Mouse (Mus musculus) heart, postnatal 0 days (tissue): ENCODE measurements around the gene Ier3. TPM values are rescaled to one million over a fixed set of nuclear protein-coding genes. Genes with fewer than 3 reads are reported as not detected.

ENCODE experiments used
- ATAC-seq: fragments of 200-750 bp; cut with Nextera tagmentation; 2 replicates; pipeline ENCODE4 v1.8.0; 2017; ENCODE audit warnings: low read depth, moderate number of reproducible peaks, moderate library complexity; ENCODE audit not compliant: insufficient read depth
- DNase-seq: peaks from one replicate; pipeline ENCODE4 v3.0.0-alpha.2; 2016; ENCODE audit warnings: low spot score
- H3K27ac ChIP-seq: fragments of 300-500 bp; sonication (generic); 2 replicates; pipeline ENCODE4 v1.5.1; 2014; ENCODE audit warnings: low read depth, mild to moderate bottlenecking
- H3K27me3 ChIP-seq: fragments of 300-500 bp; sonication (generic); 2 replicates; pipeline ENCODE4 v1.6.1; 2014; ENCODE audit warnings: low read length, mixed read lengths; ENCODE audit not compliant: control insufficient read depth, insufficient read depth
- H3K36me3 ChIP-seq: fragments of 300-500 bp; sonication (generic); replicated peaks from 2 replicates; pipeline ENCODE4 v1.6.1; 2014; ENCODE audit warnings: low read length, mixed read lengths; ENCODE audit not compliant: control insufficient read depth, insufficient read depth
- H3K4me1 ChIP-seq: fragments of 300-500 bp; sonication (generic); 2 replicates; pipeline ENCODE4 v1.6.1; 2014; ENCODE audit warnings: antibody characterized with exemption; ENCODE audit not compliant: control insufficient read depth, insufficient read depth
- H3K4me2 ChIP-seq: fragments of 300-500 bp; sonication (generic); 2 replicates; pipeline ENCODE4 v1.6.1; 2014; ENCODE audit warnings: low read depth, mild to moderate bottlenecking, low read length, moderate library complexity
- H3K4me3 ChIP-seq: fragments of 300-500 bp; sonication (generic); 2 replicates; pipeline ENCODE4 v1.5.1; 2014; ENCODE audit warnings: low read depth, low read length
- H3K9ac ChIP-seq: fragments of 300-500 bp; sonication (generic); replicated peaks from 2 replicates; pipeline ENCODE4 v1.6.1; 2014; ENCODE audit warnings: low read depth, low read length, mixed read lengths
- H3K9me3 ChIP-seq: fragments of 300-500 bp; sonication (generic); replicated peaks from 2 replicates; pipeline ENCODE4 v1.6.1; 2016; ENCODE audit warnings: low read length; ENCODE audit not compliant: control insufficient read depth
- CTCF ChIP-seq: IDR thresholded peaks from 2 replicates; pipeline ENCODE4 v1.5.1; 2016; ENCODE audit warnings: antibody characterized with exemption, control low read depth, low read depth
- EP300 ChIP-seq: IDR thresholded peaks from 2 replicates; pipeline ENCODE4 v1.6.1; 2016; ENCODE audit warnings: antibody characterized with exemption, low read depth
- WGBS: fragments of 180-500 bp; shearing (Covaris S2); extraction: QIAGEN DNeasy Blood & Tissue Kit; methylation state at CpG from one replicate; pipeline ENCODE4 v1.1.7; 2014; 5-methylcytosine and 5-hydroxymethylcytosine counted together
- polyA plus RNA-seq: library from polyadenylated mRNA; unstranded; fragments of >200 nt; fragmentation: Nextera tagmentation; extraction: Ambion mirVana; gene quantifications from 2 replicates; pipeline ENCODE4 v1.2.1, GENCODE M21; 2015
- total RNA-seq: library from RNA; depleted of rRNA; stranded (reverse); fragments of >200 nt; gene quantifications from 2 replicates; pipeline ENCODE4 v1.2.3, GENCODE M21; 2014; ENCODE audit warnings: low replicate concordance

Ier3 gene
- total and polyA plus RNA-seq, 2 experiments from 2014 or later: 50.5 to 79.4 TPM

- peak; percentile 89 for ATAC-seq
- H3K36me3 ChIP-seq: peaks cover 17% of the 10 kb centered on the region
- peak within 1 kb of the TSS; percentile 49 for H3K9ac ChIP-seq
- peak within 1 kb of the TSS; percentile 70 for H3K4me3 ChIP-seq
- H3K4me1 ChIP-seq: peaks cover 13% of the 10 kb centered on the region
- peak within 1 kb of the TSS; percentile 86 for H3K27ac ChIP-seq
- TF ChIP-seq CTCF (no peak; the same call in 1 of the 2 replicates), EP300 (peak; percentile 93)
- peak; percentile 100 for DNase-seq
- H3K27me3 ChIP-seq: no peaks in the 10 kb centered on the region
- WGBS: under 1% methylated on average over 59 of the region's 59 CpGs
- H3K4me2 ChIP-seq: peak within 1 kb of the TSS; percentile 84
- H3K9me3 ChIP-seq: no peaks in the 10 kb centered on the region
Measured at GRCm38 (mm10) chr17:35841076-35841950, 19.8 kb downstream of the Ier3 start, which contains the start of gene Mdc1. Gene Mdc1 (plus strand): TSS chr17:35841515.

GRCm38 (mm10) chr17:35842006-35842405 is 20.5 kb downstream of the Ier3 start:
- no peak for ATAC-seq
- 16% methylated on average over 11 of the region's 11 CpGs for WGBS

GRCm38 (mm10) chr17:35843514-35843913 is 22.0 kb downstream of the Ier3 start:
- Histone ChIP-seq H3K4me1 (peaks cover 13% of the 10 kb centered on the region), H3K4me2 (no peak overlapping the region), H3K36me3 (peaks cover 34% of the 10 kb centered on the region), H3K27me3 (no peaks in the 10 kb centered on the region), H3K27ac (no peak overlapping the region), H3K4me3 (no peak overlapping the region), H3K9me3 (no peaks in the 10 kb centered on the region), H3K9ac (no peak overlapping the region)
- DNase-seq (no peak), ATAC-seq (no peak)
- TF ChIP-seq CTCF: peak; percentile 15
- TF ChIP-seq EP300: no peak
- WGBS: 96% methylated on average over 3 of the region's 3 CpGs

More at GRCm38 (mm10) chr17:35842006-35842405, 20.5 kb downstream of the Ier3 start:
- H3K9ac ChIP-seq: peak overlapping the region; percentile 49
- peak overlapping the region; percentile 84 for H3K4me2 ChIP-seq
- H3K9me3 ChIP-seq: no peaks in the 10 kb centered on the region
- peaks cover 13% of the 10 kb centered on the region for H3K4me1 ChIP-seq
- DNase-seq: no peak
- no peak for TF ChIP-seq CTCF
- no peak for TF ChIP-seq EP300
- no peaks in the 10 kb centered on the region for H3K27me3 ChIP-seq
- H3K27ac ChIP-seq: peak overlapping the region; percentile 80
- H3K4me3 ChIP-seq: peak overlapping the region; percentile 70
- peaks cover 19% of the 10 kb centered on the region for H3K36me3 ChIP-seq

- H3K4me1 ChIP-seq: no peaks in the 10 kb centered on the region
- no peak overlapping the region for H3K4me3 ChIP-seq
- TF ChIP-seq CTCF (peak; percentile 34), EP300 (no peak)
- WGBS: 33% methylated on average over 1 of the region's 1 CpGs
- no peak overlapping the region for H3K9ac ChIP-seq
- no peak overlapping the region for H3K4me2 ChIP-seq
- ATAC-seq (peak; percentile 58; the same call in 1 of the 2 replicates), DNase-seq (no peak)
- no peaks in the 10 kb centered on the region for H3K9me3 ChIP-seq
- H3K36me3 ChIP-seq: peaks cover 78% of the 10 kb centered on the region
- H3K27me3 ChIP-seq: no peaks in the 10 kb centered on the region
- H3K27ac ChIP-seq: no peak overlapping the region
Measured at GRCm38 (mm10) chr17:35848112-35848511, 26.6 kb downstream of the Ier3 start.

- H3K4me3 ChIP-seq: no peak overlapping the region
- H3K9me3 ChIP-seq: no peaks in the 10 kb centered on the region
- no peak for ATAC-seq
- H3K4me2 ChIP-seq: no peak overlapping the region
- H3K27me3 ChIP-seq: no peaks in the 10 kb centered on the region
- no peak for TF ChIP-seq EP300
- TF ChIP-seq CTCF: no peak
- no peaks in the 10 kb centered on the region for H3K4me1 ChIP-seq
- no peak overlapping the region for H3K27ac ChIP-seq
- 73% methylated on average over 3 of the region's 3 CpGs for WGBS
- H3K9ac ChIP-seq: no peak overlapping the region
- peaks cover 83% of the 10 kb centered on the region for H3K36me3 ChIP-seq
- DNase-seq: no peak
Measured at GRCm38 (mm10) chr17:35850974-35851373, 29.5 kb downstream of the Ier3 start.
